Mouse (Mus musculus): ENCODE data around the gene Gm20388. TPM values are rescaled to one million over a fixed set of nuclear protein-coding genes. Genes with fewer than 3 reads are reported as not detected.

Gm20388 gene
- polyA plus RNA-seq, 1 experiment from 2014 or later = not detected

DNA sequence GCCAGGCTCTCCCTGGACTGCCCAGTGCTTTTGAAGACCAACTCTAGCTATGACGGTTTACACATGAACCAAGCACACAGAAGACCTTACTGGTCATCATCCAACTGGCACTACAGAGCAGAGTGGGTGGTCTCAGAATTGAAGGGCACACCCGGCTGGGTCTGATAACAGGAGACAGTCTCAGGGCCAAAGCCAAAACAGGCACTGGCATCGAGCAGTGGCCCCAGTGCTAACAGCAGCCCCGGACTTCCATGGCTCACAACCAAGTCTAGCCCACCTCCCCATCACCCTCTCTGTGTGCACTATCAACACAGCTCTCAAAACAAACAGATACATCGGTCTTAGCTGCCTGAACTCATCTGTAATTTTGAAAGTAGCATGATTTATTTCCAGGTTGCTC lies 1995.2 kb downstream of the Gm20388 start:
- Histone ChIP-seq H3K4me3 (peak overlapping the region; percentile 80), H3K27me3 (no peaks in the 10 kb centered on the region), H3K9me3 (no peaks in the 10 kb centered on the region), H3K36me3 (no peaks in the 10 kb centered on the region), H3K27ac (replicated peaks) (0 out of 2 replicates have a peak overlapping the region, but pooled peaks have one; percentile 5), H3K4me1 (peaks cover 32% of the 10 kb centered on the region), H3K9ac (replicated peaks) (peak overlapping the region; percentile 61), H3K4me2 (replicated peaks) (peak overlapping the region; percentile 96)
- no peak for ATAC-seq (replicated peaks)
- WGBS = 28% methylated on average over 5 of the region's 5 CpGs

DNA sequence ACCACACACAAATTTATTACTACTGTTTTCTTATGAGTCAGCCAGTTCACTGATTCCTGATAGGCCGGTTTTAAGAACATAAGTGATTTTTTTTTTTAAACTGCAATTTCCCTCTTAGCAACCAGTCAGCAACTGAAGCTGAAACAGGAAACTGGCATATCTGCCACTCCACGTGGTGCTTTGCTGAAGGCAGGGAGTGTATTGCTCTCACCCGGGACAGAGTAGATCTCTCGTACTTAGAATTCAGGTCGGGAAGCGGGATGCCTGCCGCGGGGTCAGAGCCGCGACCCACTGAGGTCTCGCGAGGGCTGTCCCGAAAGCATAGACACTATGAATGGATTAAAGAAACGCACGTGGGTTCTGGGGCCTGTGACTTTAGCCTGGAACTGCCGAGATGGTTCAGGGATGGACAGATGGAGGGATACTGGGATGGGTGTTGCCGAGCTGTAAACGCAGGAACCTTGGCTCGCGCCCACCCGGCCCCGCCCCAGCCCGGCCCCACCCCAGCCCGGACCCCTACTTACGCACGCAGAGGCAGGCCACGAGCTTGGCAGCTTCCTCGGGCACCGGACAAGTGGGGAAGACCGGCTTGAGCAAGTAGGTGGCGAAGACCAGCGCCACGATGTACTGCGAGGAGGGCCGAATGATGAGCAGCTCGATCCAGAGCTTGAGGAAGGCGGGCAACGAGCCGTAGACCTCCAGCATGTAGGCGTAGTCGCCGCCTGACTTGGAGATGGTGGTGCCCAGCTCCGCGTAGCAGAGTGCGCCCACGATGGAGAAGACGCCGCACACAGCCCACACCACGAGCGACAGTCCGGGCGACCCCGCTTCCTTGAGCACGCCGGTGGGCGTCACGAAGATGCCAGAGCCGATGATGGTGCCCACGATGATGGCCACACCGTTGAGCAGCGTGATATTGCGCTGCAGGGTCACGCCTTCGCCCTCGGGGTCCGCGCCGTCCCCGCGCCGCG lies 1996.2 kb downstream of the Gm20388 start:
- H3K4me1 ChIP-seq = peaks cover 32% of the 10 kb centered on the region
- H3K4me2 ChIP-seq (replicated peaks) = peak overlapping the region; percentile 96
- peak overlapping the region; percentile 61 for H3K9ac ChIP-seq (replicated peaks)
- peak; percentile 69 for ATAC-seq (replicated peaks)
- H3K4me3 ChIP-seq = peak overlapping the region; percentile 80
- no peaks in the 10 kb centered on the region for H3K36me3 ChIP-seq
- 0 out of 2 replicates have a peak overlapping the region, but pooled peaks have one; percentile 16 for H3K27ac ChIP-seq (replicated peaks)
- no peaks in the 10 kb centered on the region for H3K9me3 ChIP-seq
- no peaks in the 10 kb centered on the region for H3K27me3 ChIP-seq
- under 1% methylated on average over 71 of the region's 72 CpGs for WGBS

DNA sequence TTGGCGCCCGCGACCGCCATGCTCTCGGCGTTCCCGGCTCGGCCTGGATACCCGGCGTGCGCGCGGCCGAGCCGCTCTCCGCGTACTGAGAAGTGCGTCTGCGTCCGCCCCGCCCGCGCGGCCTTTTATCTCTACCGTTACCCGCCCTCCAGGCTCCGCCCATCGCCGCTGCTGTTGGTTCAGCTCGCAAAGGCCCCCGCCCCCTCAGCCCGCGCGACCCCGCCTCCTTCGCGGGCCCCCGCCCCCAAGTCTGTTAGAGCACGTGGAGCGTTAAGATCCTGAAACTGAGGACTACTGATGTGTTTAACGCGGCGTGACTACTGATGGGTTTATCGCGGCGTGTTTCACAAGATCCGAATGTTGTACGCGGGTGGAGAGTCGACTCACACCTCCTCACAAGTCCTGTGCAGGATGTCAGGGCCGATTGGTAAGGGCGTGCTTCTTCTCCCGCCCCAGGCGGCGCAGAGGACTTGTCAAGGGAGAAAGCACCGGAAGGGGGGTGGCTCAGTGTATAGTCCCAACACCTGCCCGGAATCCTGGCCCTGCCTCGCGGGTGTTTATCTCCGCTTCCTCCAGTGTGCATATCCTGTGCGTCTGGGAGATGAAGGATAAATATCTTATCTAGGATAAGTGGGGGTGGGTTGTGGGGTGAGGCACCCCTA lies 1997.1 kb downstream of the Gm20388 start, which contains the start of gene Slc7a5:
Gene Slc7a5, minus strand, starts transcription at position 108 of the 662 bp plus-strand sequence.
- under 1% methylated on average over 61 of the region's 61 CpGs for WGBS
- Histone ChIP-seq H3K4me3 (peak within 1 kb of the TSS; percentile 80), H3K27me3 (no peaks in the 10 kb centered on the region), H3K4me2 (replicated peaks) (peak within 1 kb of the TSS; percentile 96), H3K4me1 (peaks cover 32% of the 10 kb centered on the region), H3K9me3 (no peaks in the 10 kb centered on the region), H3K27ac (replicated peaks) (0 out of 2 replicates have a peak within 1 kb of the TSS, but pooled peaks have one; percentile 16), H3K36me3 (no peaks in the 10 kb centered on the region), H3K9ac (replicated peaks) (peak within 1 kb of the TSS; percentile 61)
- ATAC-seq (replicated peaks) = peak; percentile 94

DNA sequence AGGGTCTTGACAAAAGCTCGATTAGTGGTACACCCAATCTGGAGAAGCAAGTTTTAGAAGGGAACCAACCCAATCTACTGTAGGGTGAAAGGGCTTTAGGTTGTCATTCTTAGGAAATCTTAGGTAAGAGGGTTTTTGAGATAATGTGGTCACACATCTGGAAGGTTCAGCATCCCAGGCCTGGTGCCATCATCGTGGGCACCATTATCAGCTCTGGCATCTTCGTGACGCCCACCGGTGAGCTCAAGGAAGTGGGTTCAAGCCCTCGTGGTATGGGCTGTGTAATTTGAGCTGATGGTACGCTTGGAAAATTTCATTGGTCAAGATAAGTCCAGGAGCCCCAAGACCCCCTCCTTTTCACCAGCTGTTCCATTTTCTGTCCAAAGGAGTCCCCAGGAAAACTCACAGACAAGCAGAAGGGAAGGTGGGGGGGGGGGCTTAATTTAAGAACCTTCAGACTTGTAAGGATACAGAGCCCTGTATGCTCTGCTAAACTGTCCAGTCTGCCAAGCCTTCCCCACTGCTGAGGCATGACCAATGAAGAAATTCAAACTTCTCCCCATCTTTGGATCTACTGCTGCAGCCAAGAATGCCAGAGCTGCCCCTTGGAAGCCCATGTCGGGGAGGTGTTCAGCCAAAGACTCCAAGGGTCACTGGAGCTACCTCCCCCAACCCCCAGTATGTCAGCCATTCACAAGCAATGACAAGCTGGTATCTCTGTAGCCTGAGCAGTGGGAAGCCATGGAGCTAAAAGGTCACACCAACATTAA lies 1997.9 kb downstream of the Gm20388 start:
- no peak overlapping the region for H3K27ac ChIP-seq (replicated peaks)
- H3K4me2 ChIP-seq (replicated peaks) = peak overlapping the region; percentile 96
- ATAC-seq (replicated peaks) = no peak
- H3K27me3 ChIP-seq = no peaks in the 10 kb centered on the region
- WGBS = 66% methylated on average over 8 of the region's 8 CpGs
- H3K36me3 ChIP-seq = no peaks in the 10 kb centered on the region
- no peaks in the 10 kb centered on the region for H3K9me3 ChIP-seq
- H3K4me3 ChIP-seq = no peak overlapping the region
- no peak overlapping the region for H3K9ac ChIP-seq (replicated peaks)
- peaks cover 32% of the 10 kb centered on the region for H3K4me1 ChIP-seq

DNA sequence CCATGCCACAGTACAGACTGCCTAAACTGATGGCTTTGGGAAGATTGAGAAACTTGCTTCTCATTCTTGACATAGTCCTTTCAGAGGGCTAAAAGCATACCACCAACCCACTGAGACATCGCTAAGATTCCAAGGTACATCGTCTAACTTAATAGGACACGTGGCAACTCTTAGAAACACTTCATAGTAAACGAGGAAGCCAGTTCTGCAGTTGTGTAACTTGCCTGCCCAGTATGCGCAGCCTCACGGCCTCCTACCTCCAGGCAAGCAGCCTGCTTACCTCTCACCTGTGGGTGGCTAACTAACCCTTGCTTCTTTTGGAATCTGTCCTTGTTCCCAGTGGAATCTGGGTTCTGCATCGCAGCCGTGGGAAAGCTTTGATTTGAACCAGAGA lies 1998.5 kb downstream of the Gm20388 start:
- Histone ChIP-seq H3K9ac (replicated peaks) (no peak overlapping the region), H3K36me3 (no peaks in the 10 kb centered on the region), H3K27ac (replicated peaks) (no peak overlapping the region), H3K4me2 (replicated peaks) (no peak overlapping the region), H3K9me3 (no peaks in the 10 kb centered on the region), H3K4me3 (no peak overlapping the region), H3K27me3 (no peaks in the 10 kb centered on the region), H3K4me1 (peaks cover 32% of the 10 kb centered on the region)
- no peak for ATAC-seq (replicated peaks)
- WGBS = 65% methylated on average over 8 of the region's 8 CpGs

DNA sequence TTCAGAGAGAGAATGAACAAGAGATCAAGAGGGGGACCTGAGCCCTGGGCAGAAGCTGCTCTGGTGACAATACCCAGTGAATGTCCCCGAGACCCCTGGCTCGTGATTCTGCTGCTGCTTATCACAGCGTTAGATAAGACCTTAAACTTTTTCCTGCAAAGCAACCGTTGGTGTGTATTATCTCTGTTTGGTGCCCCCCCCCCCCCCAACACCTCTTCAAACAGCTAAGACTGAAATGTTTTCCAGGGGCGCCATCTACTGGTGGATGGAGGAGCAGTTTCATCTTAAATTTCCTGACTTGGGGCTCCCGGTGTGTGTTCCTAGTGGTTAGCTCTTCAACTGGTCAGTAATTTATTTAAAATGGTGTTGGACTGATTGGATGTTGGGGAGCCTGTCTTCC lies 1999.0 kb downstream of the Gm20388 start:
- 6% methylated on average over 6 of the region's 6 CpGs for WGBS
- Histone ChIP-seq H3K36me3 (no peaks in the 10 kb centered on the region), H3K4me3 (no peak overlapping the region), H3K4me1 (peaks cover 28% of the 10 kb centered on the region), H3K4me2 (replicated peaks) (no peak overlapping the region), H3K9ac (replicated peaks) (no peak overlapping the region), H3K27me3 (no peaks in the 10 kb centered on the region), H3K9me3 (no peaks in the 10 kb centered on the region), H3K27ac (replicated peaks) (no peak overlapping the region)
- ATAC-seq (replicated peaks) = no peak

DNA sequence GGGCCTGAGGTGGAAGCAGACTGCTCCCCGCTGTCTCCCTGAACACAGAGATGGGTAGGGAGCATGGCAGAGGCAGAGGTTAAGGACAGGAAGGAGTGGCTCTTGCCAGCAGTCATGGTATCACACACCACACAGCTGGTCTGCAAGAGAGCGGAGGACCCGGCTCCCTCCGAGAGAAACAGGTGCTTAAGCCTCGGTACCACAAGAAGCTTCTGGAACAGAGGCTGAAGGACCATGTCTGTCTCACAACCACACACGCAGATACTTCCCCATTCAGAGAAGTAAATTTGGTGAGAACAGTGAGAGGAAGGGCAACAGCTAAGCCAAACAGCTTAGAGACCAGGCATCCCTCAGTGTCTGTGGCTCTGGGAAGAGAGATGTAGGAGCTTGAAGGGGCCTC lies 2000.8 kb downstream of the Gm20388 start:
- no peaks in the 10 kb centered on the region for H3K36me3 ChIP-seq
- no peak overlapping the region for H3K4me2 ChIP-seq (replicated peaks)
- no peak for ATAC-seq (replicated peaks)
- peaks cover 10% of the 10 kb centered on the region for H3K4me1 ChIP-seq
- H3K27me3 ChIP-seq = no peaks in the 10 kb centered on the region
- 93% methylated on average over 6 of the region's 6 CpGs for WGBS
- no peak overlapping the region for H3K9ac ChIP-seq (replicated peaks)
- H3K4me3 ChIP-seq = no peak overlapping the region
- H3K9me3 ChIP-seq = no peaks in the 10 kb centered on the region
- no peak overlapping the region for H3K27ac ChIP-seq (replicated peaks)

DNA sequence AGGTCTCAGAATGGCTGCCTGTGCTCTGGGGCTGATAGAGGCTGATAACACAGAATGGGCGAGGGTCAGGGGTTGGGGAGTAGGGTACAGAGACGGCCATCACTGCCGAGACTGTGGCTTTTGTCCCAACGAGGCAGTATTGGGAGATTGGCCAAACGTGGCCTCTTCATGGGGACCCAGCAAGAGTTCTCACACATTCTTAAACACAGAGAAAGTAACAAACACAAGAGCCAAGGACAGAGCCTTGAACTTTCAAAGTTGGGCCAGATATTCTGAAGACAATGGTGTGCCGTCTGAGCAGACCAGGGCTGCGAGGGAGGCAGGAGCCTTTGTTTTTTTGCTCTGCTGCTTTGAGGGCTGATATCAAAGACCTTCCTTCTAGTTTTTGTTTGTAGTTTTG lies 2001.3 kb downstream of the Gm20388 start:
- ATAC-seq (replicated peaks) = no peak
- 58% methylated on average over 7 of the region's 7 CpGs for WGBS
- H3K4me2 ChIP-seq (replicated peaks) = no peak overlapping the region
- no peak overlapping the region for H3K4me3 ChIP-seq
- no peak overlapping the region for H3K9ac ChIP-seq (replicated peaks)
- no peaks in the 10 kb centered on the region for H3K27me3 ChIP-seq
- H3K9me3 ChIP-seq = no peaks in the 10 kb centered on the region
- peaks cover 5% of the 10 kb centered on the region for H3K4me1 ChIP-seq
- H3K36me3 ChIP-seq = no peaks in the 10 kb centered on the region
- H3K27ac ChIP-seq (replicated peaks) = no peak overlapping the region

DNA sequence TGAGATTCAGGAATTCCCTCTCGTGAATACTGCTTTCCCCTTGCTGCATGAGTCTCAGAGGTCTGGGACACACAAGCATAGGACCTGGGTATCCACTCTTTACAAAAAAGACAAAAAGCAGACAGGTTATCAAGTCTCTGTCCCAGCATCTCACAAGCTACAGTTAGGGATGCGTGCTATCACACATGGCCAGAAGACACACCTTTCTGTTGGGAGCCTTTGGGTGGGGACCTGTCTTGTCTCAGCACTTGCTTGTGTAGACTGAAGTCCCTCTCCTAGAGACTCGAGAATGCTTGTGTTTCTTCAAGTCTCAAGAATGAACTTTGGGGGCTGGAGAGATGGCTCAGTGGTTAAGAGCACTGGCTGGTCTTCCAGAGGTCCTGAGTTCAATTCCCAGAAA lies 2002.2 kb downstream of the Gm20388 start:
- Histone ChIP-seq H3K9ac (replicated peaks) (no peak overlapping the region), H3K4me3 (no peak overlapping the region), H3K9me3 (no peaks in the 10 kb centered on the region), H3K4me2 (replicated peaks) (no peak overlapping the region), H3K36me3 (no peaks in the 10 kb centered on the region), H3K27ac (replicated peaks) (0 out of 2 replicates have a peak overlapping the region, but pooled peaks have one; percentile 11), H3K27me3 (no peaks in the 10 kb centered on the region), H3K4me1 (peaks cover 4% of the 10 kb centered on the region)
- ATAC-seq (replicated peaks) = no peak
- 66% methylated on average over 3 of the region's 3 CpGs for WGBS

DNA sequence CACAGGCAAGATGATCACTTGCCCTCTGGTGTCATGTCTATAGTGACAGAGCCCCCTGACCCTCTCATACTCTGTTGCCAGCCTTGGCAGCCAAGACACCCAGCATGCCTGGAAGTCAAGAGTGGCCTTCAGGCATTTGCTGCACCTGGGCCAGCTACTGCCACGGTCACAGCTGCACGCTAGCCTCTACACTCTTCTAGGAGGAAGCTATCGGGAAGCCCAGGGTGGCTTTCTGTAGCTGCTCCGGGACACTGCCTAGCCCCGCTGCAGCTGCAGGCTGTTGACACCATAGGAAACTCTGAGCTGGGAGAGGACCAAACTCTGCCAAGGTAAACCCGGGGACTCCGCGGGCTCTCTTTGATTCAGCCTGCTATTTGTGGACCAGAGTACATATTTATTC lies 2002.7 kb downstream of the Gm20388 start:
- Histone ChIP-seq H3K9me3 (no peaks in the 10 kb centered on the region), H3K27ac (replicated peaks) (no peak overlapping the region), H3K27me3 (no peaks in the 10 kb centered on the region), H3K4me2 (replicated peaks) (no peak overlapping the region), H3K4me3 (no peak overlapping the region), H3K4me1 (no peaks in the 10 kb centered on the region), H3K9ac (replicated peaks) (no peak overlapping the region), H3K36me3 (no peaks in the 10 kb centered on the region)
- 82% methylated on average over 8 of the region's 8 CpGs for WGBS
- ATAC-seq (replicated peaks) = no peak

DNA sequence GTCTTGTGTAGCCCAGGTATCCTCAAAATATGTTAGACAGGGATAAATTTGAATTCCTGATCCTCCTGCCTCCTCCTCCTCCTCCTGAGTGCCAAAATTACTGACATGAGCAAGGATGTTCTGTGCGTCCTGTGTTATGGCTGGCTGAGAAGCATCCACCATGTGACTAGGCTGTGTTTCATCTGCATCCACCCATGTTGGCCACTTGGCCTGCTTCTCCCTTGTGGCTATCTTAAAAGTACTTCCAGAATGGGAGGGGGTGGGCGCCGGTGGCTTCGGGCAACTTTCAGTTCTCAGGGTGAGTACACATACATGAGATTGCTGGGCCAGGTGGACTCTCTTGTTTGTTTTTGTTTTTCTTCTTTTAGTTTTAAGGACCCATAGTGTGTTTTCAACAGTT lies 2008.5 kb downstream of the Gm20388 start:
- no peak overlapping the region for H3K4me2 ChIP-seq (replicated peaks)
- WGBS = 80% methylated on average over 4 of the region's 4 CpGs
- no peaks in the 10 kb centered on the region for H3K36me3 ChIP-seq
- H3K4me1 ChIP-seq = no peaks in the 10 kb centered on the region
- H3K27me3 ChIP-seq = no peaks in the 10 kb centered on the region
- H3K9me3 ChIP-seq = no peaks in the 10 kb centered on the region
- H3K9ac ChIP-seq (replicated peaks) = no peak overlapping the region
- H3K27ac ChIP-seq (replicated peaks) = no peak overlapping the region
- no peak overlapping the region for H3K4me3 ChIP-seq
- ATAC-seq (replicated peaks) = no peak

DNA sequence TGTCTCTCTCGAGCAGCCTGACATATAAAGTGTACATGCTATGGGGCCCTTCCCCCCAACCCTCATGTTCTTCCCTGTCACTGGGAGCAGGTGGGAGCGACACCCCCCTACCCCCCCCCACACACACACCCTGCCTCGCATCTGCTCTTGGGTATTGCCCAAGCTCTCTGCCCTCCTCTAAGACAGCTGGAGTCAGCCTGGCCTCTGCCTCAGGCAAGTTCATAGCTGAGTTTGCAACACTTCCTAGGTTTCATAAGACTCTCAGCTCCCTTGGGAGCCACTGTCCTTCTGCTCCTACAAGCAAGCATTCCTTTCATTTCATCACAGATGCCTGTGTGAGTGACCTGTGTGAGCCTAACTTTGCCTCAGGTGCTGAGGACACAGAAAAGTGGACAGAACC lies 2009.1 kb downstream of the Gm20388 start:
- H3K9ac ChIP-seq (replicated peaks) = no peak overlapping the region
- no peak for ATAC-seq (replicated peaks)
- WGBS = 70% methylated on average over 3 of the region's 3 CpGs

More for the DNA sequence above, 2009.1 kb downstream of the Gm20388 start:
- no peak overlapping the region for H3K4me3 ChIP-seq
- no peaks in the 10 kb centered on the region for H3K4me1 ChIP-seq
- no peak overlapping the region for H3K27ac ChIP-seq (replicated peaks)
- no peaks in the 10 kb centered on the region for H3K9me3 ChIP-seq
- H3K4me2 ChIP-seq (replicated peaks) = no peak overlapping the region
- no peaks in the 10 kb centered on the region for H3K27me3 ChIP-seq
- H3K36me3 ChIP-seq = no peaks in the 10 kb centered on the region

Data from forebrain, embryonic 15.5 days (tissue).